Mouse (Mus musculus) lung, postnatal 0 days (tissue): ENCODE measurements around the gene Pnpla7.

Experiments
- CTCF ChIP-seq: IDR thresholded peaks from 2 replicates; pipeline ENCODE4 v1.5.1; 2016; ENCODE audit warnings: antibody characterized with exemption, mild to moderate bottlenecking
- EP300 ChIP-seq: IDR thresholded peaks from 2 replicates; pipeline ENCODE4 v1.6.1; 2016; ENCODE audit warnings: antibody characterized with exemption, mild to moderate bottlenecking, control low read depth

GRCm38 (mm10) chr2:25069537-25069936 lies 93.7 kb downstream of the Pnpla7 start:
- TF ChIP-seq CTCF: no peak
- TF ChIP-seq EP300: no peak
